Mouse (Mus musculus): ENCODE measurements around the gene 2010315B03Rik. TPM values are rescaled to one million over a fixed set of nuclear protein-coding genes. Genes with fewer than 3 reads are reported as not detected.
A peak's percentile ranks its signal among the peaks of the same experiment; 100 is the strongest.

2010315B03Rik gene
- polyA plus RNA-seq (2021) = 16.7 TPM

DNA sequence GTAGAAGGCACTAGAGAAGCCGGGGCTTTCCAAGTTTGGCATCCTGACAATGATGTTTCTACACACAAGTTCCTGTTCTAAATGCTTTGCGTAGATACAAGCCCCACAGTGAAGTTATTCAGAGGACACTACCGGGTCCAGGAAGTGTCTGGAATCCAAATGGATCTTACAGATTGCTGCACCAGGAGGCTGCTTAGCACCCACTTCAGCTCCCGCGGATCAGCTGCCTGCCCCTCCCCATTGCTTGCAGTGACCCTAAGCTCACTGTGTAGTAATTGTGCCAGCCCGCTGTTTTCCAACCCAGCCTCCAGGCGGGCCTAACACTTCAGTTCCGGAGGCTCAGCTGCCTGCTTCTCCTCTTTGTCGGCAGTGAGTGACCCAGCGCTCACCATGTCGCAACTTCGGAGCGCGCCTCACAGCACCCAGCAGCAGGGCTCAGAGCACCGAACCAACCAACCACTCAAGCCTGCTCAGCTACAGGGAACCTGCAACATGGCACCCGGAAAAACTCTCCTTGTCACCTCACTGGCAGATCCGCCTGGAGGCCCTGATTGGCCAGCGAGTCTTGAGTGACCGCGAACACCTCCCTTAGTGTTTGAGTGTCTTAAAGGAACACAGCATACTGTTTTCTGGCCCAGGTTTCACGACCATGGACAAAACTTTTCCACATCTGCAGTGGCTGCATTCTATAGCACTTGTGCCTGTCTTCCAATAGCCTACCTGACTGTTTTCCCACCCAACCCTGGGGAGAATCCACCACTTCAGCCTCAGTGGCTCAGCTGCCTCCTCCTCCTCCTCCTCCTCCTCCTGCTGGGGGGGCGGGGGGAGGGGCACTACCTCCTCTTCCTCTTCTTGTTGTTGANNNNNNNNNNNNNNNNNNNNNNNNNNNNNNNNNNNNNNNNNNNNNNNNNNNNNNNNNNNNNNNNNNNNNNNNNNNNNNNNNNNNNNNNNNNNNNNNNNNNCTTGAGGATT, at the start of gene 2010315B03Rik:
2010315B03Rik (minus strand) TSS at position 526 of the 972 bp plus-strand sequence.
- CTCF ChIA-PET = no interaction called here
- POLR2A ChIA-PET = interaction anchor here (0.6 to 1.3 kb wide), 2 partner anchors 54 to 160 kb away, joined by 3 to 5 read pairs; no protein-coding TSS in a partner anchor
- DNase-seq (ENCODE audit: low read depth, low spot score) (peak; percentile 35), ATAC-seq (peak; percentile 100)
- no peaks in the 10 kb centered on the region for H3K27me3 ChIP-seq
- TF ChIP-seq CTCF (IDR thresholded peaks at IDR 0.05) = no peak
- in situ Hi-C loops (cut with MboI; ENCODE audit: low pct_unique_long_range_greater_than_20kb) = no loop called here

DNA sequence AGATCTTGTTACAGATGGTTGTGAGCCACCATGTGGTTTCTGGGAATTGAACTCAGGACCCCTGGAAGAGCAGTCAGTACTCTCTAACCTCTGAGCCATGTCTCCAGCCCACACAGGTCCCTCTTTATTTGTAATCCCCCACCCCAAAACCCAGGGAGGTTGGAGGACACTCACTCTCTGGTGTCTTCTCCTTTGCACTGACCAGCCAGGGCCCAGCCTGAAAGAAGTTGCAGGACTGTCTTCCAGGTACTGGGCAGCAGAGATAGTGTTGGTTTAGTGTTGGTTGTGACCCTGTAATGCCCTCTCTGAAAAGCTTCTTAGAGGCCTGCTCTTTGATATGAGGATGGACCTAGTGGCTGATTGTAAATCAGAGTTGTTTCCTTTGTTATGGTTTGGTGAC, 994 bp downstream of the 2010315B03Rik start:
- no peaks in the 10 kb centered on the region for H3K27me3 ChIP-seq
- no peak for DNase-seq (ENCODE audit: low read depth, low spot score)
- ChIA-PET POLR2A (no interaction called here), CTCF (interaction anchor here (1.2 kb wide), 1 partner anchor 51 kb away, joined by 3 read pairs; no protein-coding TSS in a partner anchor)
- no peak for ATAC-seq
- TF ChIP-seq CTCF (IDR thresholded peaks at IDR 0.05) = no peak
- in situ Hi-C loops (cut with MboI; ENCODE audit: low pct_unique_long_range_greater_than_20kb) = no loop called here

DNA sequence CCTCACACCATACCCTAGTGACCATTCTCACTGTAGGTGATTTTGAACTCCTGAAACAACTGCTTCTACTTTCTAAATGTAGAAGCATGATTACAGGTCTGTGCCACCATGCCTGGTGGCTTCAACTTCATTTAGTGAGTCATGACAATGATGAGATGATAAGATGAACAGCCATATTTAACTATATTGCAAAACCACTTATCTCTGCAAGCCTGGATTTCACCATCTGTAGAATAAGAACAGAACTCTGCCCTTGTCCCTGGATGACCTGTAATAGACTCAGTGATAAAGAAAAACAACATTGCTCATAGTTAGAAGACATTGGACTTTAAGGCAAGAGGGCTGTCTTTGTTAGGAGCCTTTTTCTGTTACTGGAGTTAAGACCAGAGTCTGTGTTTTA, 24.2 kb downstream of the 2010315B03Rik start:
- H3K27me3 ChIP-seq = no peaks in the 10 kb centered on the region
- in situ Hi-C loops (cut with MboI; ENCODE audit: low pct_unique_long_range_greater_than_20kb) = no loop called here
- TF ChIP-seq CTCF (IDR thresholded peaks at IDR 0.05) = no peak
- ChIA-PET POLR2A (interaction anchor here (0.6 kb wide), 1 partner anchor 47 kb away, joined by 3 read pairs; no protein-coding TSS in a partner anchor), CTCF (no interaction called here)
- DNase-seq (ENCODE audit: low read depth, low spot score) (no peak), ATAC-seq (no peak)

DNA sequence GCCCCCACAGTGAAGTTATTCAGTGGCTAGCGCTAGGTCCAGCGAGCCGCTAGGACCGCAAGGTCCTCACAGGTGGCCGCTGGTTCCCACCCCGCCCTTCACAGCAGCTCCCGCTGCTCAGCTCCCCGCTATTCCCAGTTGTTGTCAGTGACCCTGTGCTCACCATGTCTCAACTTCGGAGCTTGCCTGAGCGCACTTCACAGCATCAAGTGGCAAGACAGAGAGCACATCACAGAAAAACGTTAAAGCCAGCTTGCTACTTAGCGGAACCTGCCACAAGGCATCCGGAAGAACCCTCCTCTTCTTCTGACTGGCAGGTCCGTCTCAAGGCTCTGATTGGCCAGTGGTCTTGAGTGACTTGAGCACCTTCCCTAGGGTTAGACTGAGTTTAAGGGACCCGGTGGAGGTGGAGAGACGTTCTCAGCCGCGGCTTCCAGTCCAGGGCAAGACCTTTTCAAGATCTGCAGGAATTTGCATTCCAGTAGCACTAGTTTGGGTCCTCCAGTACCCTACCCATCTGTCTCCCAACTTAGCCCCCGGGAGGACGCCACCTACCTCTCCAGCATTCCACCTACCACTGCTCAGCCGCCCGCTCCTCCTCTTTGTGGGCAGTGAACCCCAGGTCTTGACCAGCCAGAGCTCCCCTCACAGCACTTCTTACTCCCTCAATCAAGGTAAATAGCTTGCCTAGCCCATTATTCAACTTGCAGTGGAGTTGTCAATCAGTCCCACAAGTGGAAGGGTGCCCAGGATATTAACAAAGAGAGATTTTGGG, 30.4 kb downstream of the 2010315B03Rik start:
- ChIA-PET POLR2A (interaction anchor here (1.0 kb wide), 1 partner anchor 22 kb away, joined by 3 read pairs; no protein-coding TSS in a partner anchor), CTCF (no interaction called here)
- no peak for TF ChIP-seq CTCF (IDR thresholded peaks at IDR 0.05)
- no peak for DNase-seq (ENCODE audit: low read depth, low spot score)
- in situ Hi-C loops (cut with MboI; ENCODE audit: low pct_unique_long_range_greater_than_20kb) = no loop called here
- peak; percentile 94 for ATAC-seq
- H3K27me3 ChIP-seq = no peaks in the 10 kb centered on the region

DNA sequence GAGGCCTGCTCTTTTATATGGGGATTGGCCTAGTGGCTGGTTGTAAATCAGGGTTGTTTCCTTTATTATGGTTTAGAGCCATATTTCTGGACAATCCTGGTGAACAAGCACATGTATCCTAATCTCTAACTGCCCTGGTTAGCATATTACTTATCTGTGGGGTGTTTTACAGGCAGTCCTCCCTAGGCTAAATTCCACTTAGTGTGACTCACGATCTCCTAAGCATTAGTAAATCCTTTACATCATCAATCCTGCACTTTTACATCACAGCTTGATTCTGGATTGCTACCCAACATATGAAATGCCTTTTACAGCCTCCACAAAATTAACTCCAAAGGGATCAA, 31.1 kb downstream of the 2010315B03Rik start:
- peak; percentile 41 for ATAC-seq
- in situ Hi-C loops (cut with MboI; ENCODE audit: low pct_unique_long_range_greater_than_20kb) = no loop called here
- no peak for DNase-seq (ENCODE audit: low read depth, low spot score)
- no peak for TF ChIP-seq CTCF (IDR thresholded peaks at IDR 0.05)
- ChIA-PET POLR2A (no interaction called here), CTCF (no interaction called here)
- no peaks in the 10 kb centered on the region for H3K27me3 ChIP-seq

- no peak for ATAC-seq
- ChIA-PET POLR2A (no interaction called here), CTCF (interaction anchor here (0.7 kb wide), 1 partner anchor 9 kb away, joined by 3 read pairs; no protein-coding TSS in a partner anchor)
- no peak for TF ChIP-seq CTCF (IDR thresholded peaks at IDR 0.05)
- no peaks in the 10 kb centered on the region for H3K27me3 ChIP-seq
- in situ Hi-C loops (cut with MboI; ENCODE audit: low pct_unique_long_range_greater_than_20kb) = no loop called here
- no peak for DNase-seq (ENCODE audit: low read depth, low spot score)
These were observed 31.7 kb downstream of the 2010315B03Rik start for GRCm38 (mm10) chr9:124280576-124281447.

DNA sequence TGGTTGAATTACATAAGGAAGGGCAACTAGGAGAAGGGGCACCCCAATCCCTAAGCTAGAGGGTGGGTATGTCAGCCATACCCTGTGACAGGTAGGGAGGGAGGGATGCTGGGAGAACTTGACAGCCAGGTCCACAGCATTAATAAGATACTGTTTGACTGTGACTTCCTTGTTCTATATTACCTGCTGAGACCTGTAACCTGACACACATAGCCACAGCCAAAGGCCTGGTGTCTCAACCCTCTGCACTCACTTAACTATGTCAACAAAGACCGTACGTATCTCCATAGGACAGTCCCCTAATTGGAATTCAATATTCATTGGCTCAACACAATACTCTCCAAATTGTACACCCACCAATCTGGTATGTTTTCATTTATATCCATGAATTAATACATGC, 33.2 kb downstream of the 2010315B03Rik start:
- no peak for TF ChIP-seq CTCF (IDR thresholded peaks at IDR 0.05)
- DNase-seq (ENCODE audit: low read depth, low spot score) = no peak
- no peak for ATAC-seq
- no peaks in the 10 kb centered on the region for H3K27me3 ChIP-seq
- in situ Hi-C loops (cut with MboI; ENCODE audit: low pct_unique_long_range_greater_than_20kb) = no loop called here
- POLR2A ChIA-PET = no interaction called here
- CTCF ChIA-PET = no interaction called here

DNA sequence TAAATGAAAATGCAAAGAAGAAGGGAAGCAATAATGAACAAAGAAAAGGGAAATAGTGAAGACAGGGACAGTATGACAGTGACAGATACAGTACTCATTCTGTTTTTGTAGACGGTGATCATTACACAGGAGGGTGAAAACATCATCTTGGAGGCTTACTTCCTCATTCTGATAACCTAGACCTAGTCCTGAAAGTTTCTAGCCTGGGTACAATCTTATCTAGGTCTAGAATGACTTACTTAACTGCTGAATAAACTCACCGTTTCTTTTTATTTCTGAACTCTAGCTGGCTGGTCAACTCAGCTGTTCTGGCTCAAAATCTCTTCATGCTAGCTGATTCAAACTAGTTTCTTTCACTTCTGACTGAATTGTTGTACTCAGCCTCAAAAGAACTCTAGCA, 37.4 kb downstream of the 2010315B03Rik start:
- POLR2A ChIA-PET = interaction anchor here (0.6 kb wide), 1 partner anchor 422 kb away, joined by 3 read pairs; no protein-coding TSS in a partner anchor
- no peak for DNase-seq (ENCODE audit: low read depth, low spot score)
- no peak for TF ChIP-seq CTCF (IDR thresholded peaks at IDR 0.05)
- ATAC-seq = no peak
- CTCF ChIA-PET = interaction anchor here (1.1 kb wide), 1 partner anchor 15 kb away, joined by 3 read pairs; no protein-coding TSS in a partner anchor
- H3K27me3 ChIP-seq = no peaks in the 10 kb centered on the region
- in situ Hi-C loops (cut with MboI; ENCODE audit: low pct_unique_long_range_greater_than_20kb) = no loop called here

- ChIA-PET POLR2A (no interaction called here), CTCF (interaction anchor here (1.2 kb wide), 1 partner anchor 145 kb away, joined by 3 read pairs; no protein-coding TSS in a partner anchor)
- ATAC-seq (no peak), DNase-seq (ENCODE audit: low read depth, low spot score) (no peak)
- H3K27me3 ChIP-seq = no peaks in the 10 kb centered on the region
- TF ChIP-seq CTCF (IDR thresholded peaks at IDR 0.05) = no peak
- in situ Hi-C loops (cut with MboI; ENCODE audit: low pct_unique_long_range_greater_than_20kb) = no loop called here
These were observed 39.3 kb downstream of the 2010315B03Rik start for GRCm38 (mm10) chr9:124273172-124273571.

DNA sequence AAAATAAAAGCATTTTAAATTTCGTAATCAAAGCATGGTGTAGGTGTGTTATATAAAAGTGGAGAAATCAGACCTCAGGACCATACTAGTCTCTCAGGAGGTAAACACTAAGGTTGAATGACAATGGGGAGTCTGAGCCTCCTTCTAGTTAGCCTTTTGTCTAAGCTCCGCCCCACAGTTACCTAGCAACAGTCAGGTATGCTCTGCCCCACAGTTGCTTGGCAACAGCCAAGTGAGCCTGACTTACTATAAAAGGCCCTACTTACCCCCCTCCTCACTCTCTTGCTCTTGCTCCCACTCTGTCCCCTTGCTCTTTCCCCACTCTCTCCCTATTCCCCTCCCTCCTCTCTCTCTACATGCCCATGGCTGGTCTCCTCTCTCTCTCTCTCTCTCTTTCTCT, 44.6 kb downstream of the 2010315B03Rik start:
- ATAC-seq = no peak
- CTCF ChIA-PET = no interaction called here
- in situ Hi-C loops (cut with MboI; ENCODE audit: low pct_unique_long_range_greater_than_20kb) = no loop called here

More for the DNA sequence above, 44.6 kb downstream of the 2010315B03Rik start:
- no peak for DNase-seq (ENCODE audit: low read depth, low spot score)
- no peak for TF ChIP-seq CTCF (IDR thresholded peaks at IDR 0.05)
- POLR2A ChIA-PET = no interaction called here
- no peaks in the 10 kb centered on the region for H3K27me3 ChIP-seq

Measured in Patski (cell line).